In the genomic region with DNA sequence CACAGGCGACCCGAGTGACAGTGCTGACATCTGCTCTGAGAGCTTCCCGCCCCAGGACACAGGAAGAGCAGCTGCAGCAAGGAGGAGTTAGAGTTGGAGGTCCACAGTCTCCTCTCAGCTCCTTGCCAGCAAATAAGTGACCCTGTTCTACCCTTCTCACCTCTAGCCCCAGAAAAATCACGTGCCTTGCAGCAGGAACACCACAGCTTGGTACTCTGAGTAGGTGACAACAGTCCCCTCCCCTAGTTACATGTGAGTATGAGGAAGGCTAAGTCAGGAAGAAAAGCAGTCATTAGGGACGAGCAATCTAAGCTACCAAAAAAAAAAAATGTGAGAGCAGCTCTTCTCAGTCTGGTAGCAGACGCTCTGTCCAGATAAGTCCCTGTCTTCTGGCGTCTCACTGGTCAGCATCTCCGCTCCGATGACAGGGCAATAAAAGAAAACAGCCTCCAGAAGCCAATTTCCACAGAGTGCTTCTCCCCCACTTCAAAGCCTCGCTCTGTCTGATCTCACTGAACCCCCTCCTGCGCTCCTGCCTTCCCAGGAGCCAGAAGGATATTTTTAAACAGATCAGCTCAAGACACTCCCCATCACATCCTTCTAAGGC, we compare ENCODE assay signal across 9 mouse cellular contexts. TPM values are rescaled to one million over a fixed set of nuclear protein-coding genes. Genes with fewer than 3 reads are reported as not detected.
DNase-seq lines count a peak whose midpoint lies in the region; ATAC-seq and TF ChIP-seq lines count a peak whose summit lies in the region.
"Had no signal": no experiment of that assay in that cellular context is flagged by ENCODE, and none has a peak within 500 bp of the region (broad histone marks: within the 10 kb centered on the region; RNA-seq: fewer than 3 reads in every experiment).

No protein-coding gene starts in this region.

- peak; percentile 43 for DNase-seq in gastrocnemius, adult 2 months
- DNase-seq in gastrocnemius, postnatal 14 days = no peak
- no peak for DNase-seq in G1E (ENCODE audit: low spot score)
- DNase-seq in kidney, postnatal 36 days = peak; percentile 31 to 51
- peak; percentile 38 for DNase-seq in skeletal muscle tissue, adult 2 months (ENCODE audit: low read depth, low spot score)
- DNase-seq in c-Kit-positive CD71-positive TER-119-positive erythroid progenitor cells, embryonic 14.5 days (ENCODE audit: low spot score) = no peak
- no peak for DNase-seq in right cerebral cortex, postnatal 25 days

- intact Hi-C loops in gastrocnemius, adult 2 months (cut with DNase I) = no loop called here
- intact Hi-C loops in gastrocnemius, postnatal 14 days (cut with DNase I; ENCODE audit: low total_unique reads) = no loop called here

- H3K9me3 ChIP-seq in G1E (replicated peaks) = no peaks in the 10 kb centered on the region
- H3K9me3 ChIP-seq: embryonic facial prominence, embryonic 15.5 days had no signal

- peaks cover 78% of the 10 kb centered on the region for H3K36me3 ChIP-seq in G1E (replicated peaks)
- H3K36me3 ChIP-seq: embryonic facial prominence, embryonic 15.5 days had no signal

- H3K4me1 ChIP-seq in G1E (ENCODE audit: insufficient read depth, low read depth, low read length) = peaks cover 51% of the 10 kb centered on the region

- H3K27me3 ChIP-seq in G1E (ENCODE audit: insufficient read depth, low read length) = no peaks in the 10 kb centered on the region
- H3K27me3 ChIP-seq: embryonic facial prominence, embryonic 15.5 days had no signal

- no peak for TF ChIP-seq CTCF in gastrocnemius, adult 2 months (IDR thresholded peaks at IDR 0.05)
- TF ChIP-seq CTCF in G1E (IDR thresholded peaks at IDR 0.05; ENCODE audit: low read depth, low read length) = no peak

- ATAC-seq in G1E (ENCODE audit: extremely low read depth, insufficient number of reproducible peaks, low FRiP score, poor library complexity, severe bottlenecking) = peak; percentile 40; the same call in 1 of the 2 replicates
- ATAC-seq in erythroid progenitor cell, adult 5-6 weeks (replicated peaks; ENCODE audit: low FRiP score, poor library complexity, severe bottlenecking) = peak; percentile 64

- peak overlapping the region; percentile 86 for H3K27ac ChIP-seq in gastrocnemius, adult 2 months
- H3K27ac ChIP-seq: embryonic facial prominence, embryonic 15.5 days had no signal

- H3K4me3 ChIP-seq in gastrocnemius, adult 2 months = peak overlapping the region; percentile 60
- no peak overlapping the region for H3K4me3 ChIP-seq in G1E (ENCODE audit: low read depth, low read length)
- H3K4me3 ChIP-seq: embryonic facial prominence, embryonic 15.5 days had no signal

RNA-seq across cellular contexts. Expression of a gene that starts 6.1 kb away (rescaled TPM):
- total RNA-seq in gastrocnemius, adult 2 months (2021) = 10 to 100 TPM; 70.6 to 74.4 TPM
- total RNA-seq in gastrocnemius, postnatal 14 days (2021) = 10 to 100 TPM; 62.2 to 62.4 TPM
- total RNA-seq in G1E (2014; fragmentation: Nextera tagmentation) (25.9 and 28.6 TPM in 2 replicates), G1E (2017) (36.4 and 43.0 TPM in 2 replicates)
- 27.1 and 28.8 TPM in 2 replicates for polyA plus RNA-seq in G1E (2012)
- 19.3 and 20.9 TPM in 2 replicates for total RNA-seq in erythroid progenitor cell, adult 5-6 weeks (2015; ENCODE audit: low replicate concordance)
- 36.9 and 44.9 TPM in 2 replicates for total RNA-seq in erythroid progenitor cell, adult 5-6 weeks (2017; ENCODE audit: low replicate concordance)

RNA-seq across cellular contexts. Expression of a gene that starts 19.2 kb away (rescaled TPM):
- total RNA-seq in gastrocnemius, adult 2 months (2021) = 100 to 1,000 TPM; 445 to 518 TPM
- total RNA-seq in gastrocnemius, postnatal 14 days (2021) = 100 to 1,000 TPM; 596 to 649 TPM
- total RNA-seq in G1E (2014; fragmentation: Nextera tagmentation) = 2,238 and 2,249 TPM in 2 replicates
- total RNA-seq in G1E (2017) = 1,317 and 1,403 TPM in 2 replicates
- polyA plus RNA-seq in G1E (2012) = 213 and 677 TPM in 2 replicates
- total RNA-seq in erythroid progenitor cell, adult 5-6 weeks (2015; ENCODE audit: low replicate concordance) = 759 and 847 TPM in 2 replicates
- 373 and 474 TPM in 2 replicates for total RNA-seq in erythroid progenitor cell, adult 5-6 weeks (2017; ENCODE audit: low replicate concordance)

RNA-seq across cellular contexts. Expression of a gene that starts 35.0 kb away (rescaled TPM):
- 10 to 100 TPM; 13.7 to 13.8 TPM for total RNA-seq in gastrocnemius, adult 2 months (2021)
- total RNA-seq in gastrocnemius, postnatal 14 days (2021) = 10 to 100 TPM; 11.3 to 11.5 TPM
- total RNA-seq in G1E (2014; fragmentation: Nextera tagmentation) = 83.9 and 177 TPM in 2 replicates
- total RNA-seq in G1E (2017) = 19.6 and 22.8 TPM in 2 replicates
- 16.4 and 22.8 TPM in 2 replicates for polyA plus RNA-seq in G1E (2012)
- total RNA-seq in erythroid progenitor cell, adult 5-6 weeks (2015; ENCODE audit: low replicate concordance) = 214 and 233 TPM in 2 replicates
- 286 and 356 TPM in 2 replicates for total RNA-seq in erythroid progenitor cell, adult 5-6 weeks (2017; ENCODE audit: low replicate concordance)

Comparison
In these comparisons a context has a peak if more than half of its experiments do, and no peak if none do; other contexts are left out.
1. DNase-seq: peak in gastrocnemius, adult 2 months (single experiment), kidney, postnatal 36 days (2 of 2) and skeletal muscle tissue, adult 2 months (single experiment); none in gastrocnemius, postnatal 14 days (single experiment), G1E (single experiment), c-Kit-positive CD71-positive TER-119-positive erythroid progenitor cells, embryonic 14.5 days (single experiment) and right cerebral cortex, postnatal 25 days (single experiment).